Mouse (Mus musculus) MEL (cell line): ENCODE measurements around the gene Lonp2. TPM values are rescaled to one million over a fixed set of nuclear protein-coding genes. Genes with fewer than 3 reads are reported as not detected.

ENCODE experiments used
- DNase-seq: peaks from one replicate; pipeline ENCODE4 v3.0.0; 2011; ENCODE audit warnings: low read depth, low spot score
- H3K27ac ChIP-seq: 2 replicates; pipeline ENCODE4 v1.5.1; 2012; ENCODE audit warnings: low read depth, mild to moderate bottlenecking, control low read depth, low read length, moderate library complexity; ENCODE audit not compliant: control insufficient read depth
- H3K27me3 ChIP-seq, 2 experiments: fragments of 150-350 bp in 1 of 2; sonication (generic) in 1 of 2; 2 replicates each; pipeline ENCODE4 v1.6.1; 2012; ENCODE audit warnings: low read length in 2 of 2, mild to moderate bottlenecking in 2 of 2, improper control_type of control experiment in 1 of 2, moderate library complexity in 1 of 2; ENCODE audit not compliant: insufficient read depth in 2 of 2, control insufficient read depth in 1 of 2
- H3K36me3 ChIP-seq, 2 experiments: 2 replicates each; pipeline ENCODE4 v1.6.1; 2012 to 2014; ENCODE audit warnings: low read length in 2 of 2, improper control_type of control experiment in 1 of 2, inconsistent platforms in 1 of 2, mild to moderate bottlenecking in 1 of 2; ENCODE audit not compliant: insufficient read depth in 2 of 2, control insufficient read depth in 1 of 2
- H3K4me1 ChIP-seq, 2 experiments: fragments of 150-350 bp in 1 of 2; sonication (generic) in 1 of 2; 2 replicates each; pipeline ENCODE4 v1.6.1; 2012; ENCODE audit warnings: low read length in 2 of 2, improper control_type of control experiment in 1 of 2, mild to moderate bottlenecking in 1 of 2; ENCODE audit not compliant: insufficient read depth in 2 of 2, control insufficient read depth in 1 of 2
- H3K4me3 ChIP-seq, 2 experiments: fragments of 150-350 bp in 1 of 2; sonication (generic) in 1 of 2; 2 replicates each; pipeline ENCODE4 v1.5.1; 2012; ENCODE audit warnings: low read depth in 2 of 2, low read length in 2 of 2, mild to moderate bottlenecking in 2 of 2, moderate library complexity in 2 of 2, control low read depth in 1 of 2, improper control_type of control experiment in 1 of 2; ENCODE audit not compliant: control insufficient read depth in 1 of 2, insufficient read depth in 1 of 2
- H3K79me2 ChIP-seq: 2 replicates; pipeline ENCODE4 v1.6.1; 2012; ENCODE audit warnings: mild to moderate bottlenecking, low read length, moderate library complexity; ENCODE audit not compliant: control insufficient read depth, poor library complexity, insufficient read depth
- H3K9ac ChIP-seq: 2 replicates; pipeline ENCODE4 v1.6.1; 2012; ENCODE audit warnings: low read depth, mild to moderate bottlenecking, control low read depth, low read length, moderate library complexity; ENCODE audit not compliant: control insufficient read depth, poor library complexity, severe bottlenecking
- H3K9me3 ChIP-seq: fragments of 150-350 bp; sonication (generic); replicated peaks from 2 replicates; pipeline ENCODE4 v1.6.1; 2012; ENCODE audit warnings: mild to moderate bottlenecking, low read length, improper control_type of control experiment, moderate library complexity; ENCODE audit not compliant: insufficient read depth
- CHD1 ChIP-seq: IDR thresholded peaks from 2 replicates; pipeline ENCODE4 v1.6.1; 2012; ENCODE audit warnings: low read depth, mild to moderate bottlenecking, inconsistent platforms, low read length, improper control_type of control experiment
- CHD2 ChIP-seq: IDR thresholded peaks from 2 replicates; pipeline ENCODE4 v1.6.1; 2011; ENCODE audit warnings: low read length, improper control_type of control experiment
- EP300 ChIP-seq, 2 experiments: IDR thresholded peaks; 2 replicates each; pipeline ENCODE4 v1.6.1; 2011; ENCODE audit warnings: improper control_type of control experiment in 2 of 2, low read length in 2 of 2, low read depth in 1 of 2, mild to moderate bottlenecking in 1 of 2
- HCFC1 ChIP-seq: IDR thresholded peaks from 2 replicates; pipeline ENCODE4 v1.6.1; 2012; ENCODE audit warnings: low read depth, mild to moderate bottlenecking, inconsistent platforms, low read length, improper control_type of control experiment, moderate library complexity
- MAFK ChIP-seq: IDR thresholded peaks from 2 replicates; pipeline ENCODE4 v1.6.1; 2011; ENCODE audit warnings: low read depth, mild to moderate bottlenecking, low read length, improper control_type of control experiment, borderline replicate concordance
- MAZ ChIP-seq: IDR thresholded peaks from 2 replicates; pipeline ENCODE4 v1.6.1; 2012; ENCODE audit warnings: low read depth, mild to moderate bottlenecking, inconsistent platforms, low read length, improper control_type of control experiment
- MEF2A ChIP-seq: IDR thresholded peaks from 2 replicates; pipeline ENCODE4 v1.6.1; 2014; ENCODE audit warnings: low read depth, mild to moderate bottlenecking, inconsistent platforms, low read length, improper control_type of control experiment; ENCODE audit not compliant: poor library complexity, insufficient replicate concordance, severe bottlenecking; ENCODE audit errors: extremely low read depth
- NRF1 ChIP-seq: IDR thresholded peaks from 2 replicates; pipeline ENCODE4 v1.6.1; 2014; ENCODE audit warnings: low read depth, mild to moderate bottlenecking, inconsistent platforms, low read length, improper control_type of control experiment, moderate library complexity; ENCODE audit not compliant: poor library complexity, insufficient read depth, severe bottlenecking
- POLR2A ChIP-seq, 2 experiments: IDR thresholded peaks; 2 replicates each; pipeline ENCODE4 v1.6.1; 2011 to 2012; ENCODE audit warnings: low read length in 2 of 2, mild to moderate bottlenecking in 2 of 2, control low read depth in 1 of 2, improper control_type of control experiment in 1 of 2, low read depth in 1 of 2, moderate library complexity in 1 of 2; ENCODE audit not compliant: control insufficient read depth in 1 of 2, insufficient read depth in 1 of 2, poor library complexity in 1 of 2
- TAL1 ChIP-seq: IDR thresholded peaks from 2 replicates; pipeline ENCODE4 v1.6.1; 2012; ENCODE audit warnings: mild to moderate bottlenecking, inconsistent platforms, low read length, moderate library complexity, mixed read lengths
- TBP ChIP-seq: IDR thresholded peaks from 2 replicates; pipeline ENCODE4 v1.8.0; 2011; ENCODE audit warnings: low read depth, low read length, improper control_type of control experiment
- TCF12 ChIP-seq: IDR thresholded peaks from 2 replicates; pipeline ENCODE4 v1.6.1; 2014; ENCODE audit warnings: low read depth, mild to moderate bottlenecking, inconsistent platforms, low read length, improper control_type of control experiment, moderate library complexity
- ZMIZ1 ChIP-seq: IDR thresholded peaks from 2 replicates; pipeline ENCODE4 v1.6.1; 2012; ENCODE audit warnings: low read depth, mild to moderate bottlenecking, inconsistent platforms, low read length, improper control_type of control experiment, moderate library complexity
- polyA plus RNA-seq, 2 experiments: library from polyadenylated mRNA; stranded (reverse) in 1 of 2; unstranded in 1 of 2; fragments of >175 nt in 1 of 2; fragments of >200 nt in 1 of 2; gene quantifications; 2 replicates each; pipeline versions ENCODE4 v1.2.1 to v1.2.4; 2012; ENCODE audit warnings: low replicate concordance in 2 of 2, low read depth in 1 of 2; ENCODE audit not compliant: insufficient read length in 2 of 2, insufficient read depth in 1 of 2, missing spikeins in 1 of 2
- total RNA-seq: library from RNA; depleted of rRNA; stranded (reverse); fragments of 300-350 nt; gene quantifications from 2 replicates; pipeline ENCODE4 v1.2.3, GENCODE M21; 2012

Gene Lonp2
- total and polyA plus RNA-seq, 3 experiments, result 26.6 to 31.2 TPM; not detected in 1

- H3K27me3 ChIP-seq, result no peaks in the 10 kb centered on the region
- no peak for DNase-seq
- H3K27ac ChIP-seq, result peak overlapping the region; percentile 88
- peak overlapping the region; percentile 89 to 98 for H3K4me3 ChIP-seq
- no peaks in the 10 kb centered on the region for H3K9me3 ChIP-seq
- TF ChIP-seq MEF2A (0 out of 2 replicates have a peak, but pooled peaks have one; percentile 1), TAL1 (no peak), MAZ (no peak), POLR2A (IDR thresholded peaks at IDR 0.05; ENCODE audit: control insufficient read depth in 1 of 2, insufficient read depth in 1 of 2, low read depth in 1 of 2, low read length in 2 of 2, poor library complexity in 1 of 2) (peak in 1 of 2 experiments; percentile 57; a peak in 1 of 4 replicates), CHD1 (no peak), HCFC1 (no peak), TBP (0 out of 2 replicates have a peak, but pooled peaks have one; percentile 11)
- TF ChIP-seq, all 39 proteins: peak for 3
- peak overlapping the region; percentile 83 for H3K9ac ChIP-seq
- H3K36me3 ChIP-seq, result peaks cover 0 to 16% of the 10 kb centered on the region in 2 experiments; a peak in 2 of 4 replicates
- H3K79me2 ChIP-seq, result peaks cover 20% of the 10 kb centered on the region
- peaks cover 3 to 10% of the 10 kb centered on the region in 2 experiments for H3K4me1 ChIP-seq
These were observed 312 bp upstream of the Lonp2 start for GRCm38 (mm10) chr8:86623551-86623910.

GRCm38 (mm10) chr8:86624915-86625314 lies 1.1 kb downstream of the Lonp2 start:
- Histone ChIP-seq H3K79me2 (peaks cover 20% of the 10 kb centered on the region), H3K27ac (peak overlapping the region; percentile 11; the same call in 1 of the 2 replicates), H3K9ac (peak overlapping the region; percentile 84), H3K9me3 (no peaks in the 10 kb centered on the region), H3K27me3 (no peaks in the 10 kb centered on the region), H3K36me3 (peaks cover 0 to 16% of the 10 kb centered on the region in 2 experiments; a peak in 2 of 4 replicates), H3K4me1 (peaks cover 3 to 7% of the 10 kb centered on the region in 2 experiments), H3K4me3 (peak overlapping the region; percentile 82 to 89)
- DNase-seq, result peak; percentile 28
- TF ChIP-seq ZMIZ1, result no peak
- no peak for TF ChIP-seq TCF12
- TF ChIP-seq NRF1, result no peak
- no peak for TF ChIP-seq EP300 (IDR thresholded peaks at IDR 0.05; ENCODE audit: low read depth in 1 of 2, low read length in 2 of 2)
- TF ChIP-seq MAFK, result no peak

- no peak for DNase-seq
- H3K79me2 ChIP-seq, result peaks cover 10% of the 10 kb centered on the region; the same call in 1 of the 2 replicates
- no peak overlapping the region for H3K4me3 ChIP-seq
- H3K9me3 ChIP-seq, result no peaks in the 10 kb centered on the region
- TF ChIP-seq CHD2, result no peak
- no peak overlapping the region for H3K27ac ChIP-seq
- no peaks in the 10 kb centered on the region for H3K27me3 ChIP-seq
- H3K9ac ChIP-seq, result no peak overlapping the region
- peaks cover 4 to 7% of the 10 kb centered on the region in 2 experiments for H3K36me3 ChIP-seq
- peaks cover 1 to 2% of the 10 kb centered on the region in 2 experiments; a peak in 3 of 4 replicates for H3K4me1 ChIP-seq
These were observed 6.4 kb downstream of the Lonp2 start for GRCm38 (mm10) chr8:86630212-86630611.
